Mouse (Mus musculus): ENCODE measurements around the gene Swi5.
A peak's percentile ranks its signal among the peaks of the same experiment; 100 is the strongest.

Swi5 gene

GRCm38 (mm10) chr2:32287923-32288367 is at the start of gene Swi5:
Gene Swi5 (minus strand): TSS chr2:32288075.
- DNase-seq, result peak; percentile 98 to 99

GRCm38 (mm10) chr2:32335888-32336287 is 48.0 kb upstream of the Swi5 start:
- no peak for DNase-seq

GRCm38 (mm10) chr2:32332159-32332558 is 44.3 kb upstream of the Swi5 start:
- no peak for DNase-seq

GRCm38 (mm10) chr2:32329531-32329930 is 41.7 kb upstream of the Swi5 start:
- DNase-seq, result no peak

GRCm38 (mm10) chr2:32328911-32329460 is 41.1 kb upstream of the Swi5 start:
- no peak for DNase-seq

- no peak for DNase-seq
Measured at GRCm38 (mm10) chr2:32327200-32327599, 39.3 kb upstream of the Swi5 start.

GRCm38 (mm10) chr2:32325342-32325741 is 37.5 kb upstream of the Swi5 start:
- peak in 1 of 2 experiments; percentile 44 for DNase-seq

GRCm38 (mm10) chr2:32324322-32324721 is 36.4 kb upstream of the Swi5 start:
- DNase-seq, result no peak

GRCm38 (mm10) chr2:32322754-32323741 is 35.2 kb upstream of the Swi5 start:
- DNase-seq, result no peak

GRCm38 (mm10) chr2:32321591-32322298 is 33.9 kb upstream of the Swi5 start:
- peak in 1 of 2 experiments; percentile 18 for DNase-seq

GRCm38 (mm10) chr2:32320721-32321120 is 32.8 kb upstream of the Swi5 start:
- DNase-seq, result no peak

GRCm38 (mm10) chr2:32319586-32320580 is 32.0 kb upstream of the Swi5 start:
- DNase-seq, result peak in 1 of 2 experiments; percentile 31

GRCm38 (mm10) chr2:32318709-32319585 is 31.1 kb upstream of the Swi5 start:
- DNase-seq, result no peak

- peak; percentile 56 to 62 for DNase-seq
Measured at GRCm38 (mm10) chr2:32317791-32318417, 30.0 kb upstream of the Swi5 start.

- no peak for DNase-seq
Measured at GRCm38 (mm10) chr2:32316887-32317656, 29.2 kb upstream of the Swi5 start.

- peak in 1 of 2 experiments; percentile 50 for DNase-seq
Measured at GRCm38 (mm10) chr2:32315751-32316150, 27.9 kb upstream of the Swi5 start.

- no peak for DNase-seq
Measured at GRCm38 (mm10) chr2:32314831-32315230, 27.0 kb upstream of the Swi5 start.

- DNase-seq, result peak; percentile 68 to 78
Measured at GRCm38 (mm10) chr2:32312318-32312964, 24.6 kb upstream of the Swi5 start.

All from lung, adult 18-20 months (tissue).